Mouse (Mus musculus) forebrain, embryonic 11.5 days (tissue): Measurements from ENCODE around the gene Znhit3. TPM values are rescaled to one million over a fixed set of nuclear protein-coding genes. Genes with fewer than 3 reads are reported as not detected.

ENCODE experiments used
- ATAC-seq: fragments of 200-750 bp; cut with Nextera tagmentation; replicated peaks from 2 replicates; pipeline ENCODE4 v1.8.0; 2017; ENCODE audit warnings: moderate TSS enrichment; ENCODE audit not compliant: low FRiP score
- DNase-seq: peaks from one replicate; pipeline ENCODE4 v3.0.0-alpha.2; 2017; ENCODE audit warnings: low spot score
- H3K27ac ChIP-seq: fragments of 300-500 bp; sonication (generic); 2 replicates; pipeline ENCODE4 v1.5.1; 2014; ENCODE audit warnings: low read depth, low read length
- H3K27me3 ChIP-seq: fragments of 300-500 bp; sonication (generic); 2 replicates; pipeline ENCODE4 v1.6.1; 2014; ENCODE audit warnings: mild to moderate bottlenecking, low read length, mixed read lengths; ENCODE audit not compliant: control insufficient read depth, insufficient read depth
- H3K36me3 ChIP-seq: fragments of 300-500 bp; sonication (generic); 2 replicates; pipeline ENCODE4 v1.6.1; 2014; ENCODE audit warnings: mild to moderate bottlenecking, low read length, moderate library complexity, mixed read lengths; ENCODE audit not compliant: control insufficient read depth, insufficient read depth
- H3K4me1 ChIP-seq: fragments of 300-500 bp; sonication (generic); replicated peaks from 2 replicates; pipeline ENCODE4 v1.6.1; 2014; ENCODE audit warnings: low read length, mixed read lengths; ENCODE audit not compliant: control insufficient read depth, insufficient read depth
- H3K4me2 ChIP-seq: fragments of 300-500 bp; sonication (generic); 2 replicates; pipeline ENCODE4 v1.6.1; 2014; ENCODE audit warnings: low read depth, mild to moderate bottlenecking, low read length, moderate library complexity, mixed read lengths; ENCODE audit not compliant: severe bottlenecking
- H3K4me3 ChIP-seq: fragments of 300-500 bp; sonication (generic); 2 replicates; pipeline ENCODE4 v1.5.1; 2014; ENCODE audit warnings: low read depth, low read length
- H3K9ac ChIP-seq: fragments of 300-500 bp; sonication (generic); 2 replicates; pipeline ENCODE4 v1.6.1; 2014; ENCODE audit warnings: low read length
- H3K9me3 ChIP-seq: fragments of 300-500 bp; sonication (generic); 2 replicates; pipeline ENCODE4 v1.6.1; 2016; ENCODE audit warnings: low read length, mixed read lengths; ENCODE audit not compliant: control insufficient read depth
- WGBS: fragments of 180-500 bp; shearing (Covaris S2); extraction: QIAGEN DNeasy Blood & Tissue Kit; methylation state at CpG from one replicate; pipeline ENCODE4 v1.1.7; 2014; 5-methylcytosine and 5-hydroxymethylcytosine counted together
- polyA plus RNA-seq: library from polyadenylated mRNA; unstranded; fragments of >200 nt; fragmentation: Nextera tagmentation; extraction: Ambion mirVana; gene quantifications from 2 replicates; pipeline ENCODE4 v1.2.1, GENCODE M21; 2014

The Znhit3 gene
- polyA plus RNA-seq, 1 experiment from 2014 or later = 70.0 TPM

- H3K27ac ChIP-seq = no peak overlapping the region
- H3K27me3 ChIP-seq = no peaks in the 10 kb centered on the region
- WGBS = 7% methylated on average over 16 of the region's 16 CpGs
- no peaks in the 10 kb centered on the region; the same call in 1 of the 2 replicates for H3K36me3 ChIP-seq
- H3K4me3 ChIP-seq = 0 out of 2 replicates have a peak overlapping the region, but pooled peaks have one; percentile 6
- DNase-seq (peak; percentile 95), ATAC-seq (peak; percentile 81)
- H3K4me2 ChIP-seq = peak overlapping the region; percentile 33; the same call in 1 of the 2 replicates
- H3K9me3 ChIP-seq = no peaks in the 10 kb centered on the region
- H3K9ac ChIP-seq = no peak overlapping the region
- H3K4me1 ChIP-seq = peaks cover 2% of the 10 kb centered on the region; the same call in 1 of the 2 replicates
These were observed 2.3 kb upstream of the Znhit3 start for GRCm38 (mm10) chr11:84918425-84918824.

- Histone ChIP-seq H3K27ac (no peak overlapping the region), H3K4me3 (peak overlapping the region; percentile 92), H3K4me1 (peaks cover 2% of the 10 kb centered on the region; the same call in 1 of the 2 replicates), H3K9ac (peak overlapping the region; percentile 81; the same call in 1 of the 2 replicates), H3K36me3 (no peaks in the 10 kb centered on the region; the same call in 1 of the 2 replicates), H3K9me3 (no peaks in the 10 kb centered on the region), H3K4me2 (peak overlapping the region; percentile 69; the same call in 1 of the 2 replicates), H3K27me3 (no peaks in the 10 kb centered on the region)
- ATAC-seq (no peak), DNase-seq (no peak)
- WGBS = 61% methylated on average over 7 of the region's 7 CpGs
These were observed 636 bp upstream of the Znhit3 start for GRCm38 (mm10) chr11:84916703-84917300.

- H3K4me1 ChIP-seq = peaks cover 2% of the 10 kb centered on the region; the same call in 1 of the 2 replicates
- ATAC-seq = no peak
- no peak overlapping the region for H3K27ac ChIP-seq
- 85% methylated on average over 5 of the region's 5 CpGs for WGBS
- H3K9me3 ChIP-seq = no peaks in the 10 kb centered on the region
- DNase-seq = no peak
- H3K4me3 ChIP-seq = no peak overlapping the region
- H3K4me2 ChIP-seq = no peak overlapping the region
- peaks cover 5% of the 10 kb centered on the region for H3K36me3 ChIP-seq
- H3K27me3 ChIP-seq = no peaks in the 10 kb centered on the region
- no peak overlapping the region for H3K9ac ChIP-seq
These were observed 1.5 kb downstream of the Znhit3 start for GRCm38 (mm10) chr11:84914673-84915072.

GRCm38 (mm10) chr11:84910411-84910810, 5.8 kb downstream of the Znhit3 start:
- Histone ChIP-seq H3K36me3 (peaks cover 6% of the 10 kb centered on the region), H3K9me3 (no peaks in the 10 kb centered on the region), H3K27ac (no peak overlapping the region), H3K4me1 (no peaks in the 10 kb centered on the region; the same call in 1 of the 2 replicates), H3K4me3 (no peak overlapping the region), H3K4me2 (no peak overlapping the region), H3K27me3 (no peaks in the 10 kb centered on the region), H3K9ac (no peak overlapping the region)
- 90% methylated on average over 4 of the region's 4 CpGs for WGBS
- ATAC-seq (no peak), DNase-seq (no peak)

- no peak overlapping the region for H3K27ac ChIP-seq
- no peaks in the 10 kb centered on the region for H3K9me3 ChIP-seq
- DNase-seq (no peak), ATAC-seq (no peak)
- peaks cover 6% of the 10 kb centered on the region for H3K36me3 ChIP-seq
- no peaks in the 10 kb centered on the region for H3K27me3 ChIP-seq
- H3K4me1 ChIP-seq = no peaks in the 10 kb centered on the region
- no peak overlapping the region for H3K4me2 ChIP-seq
- H3K9ac ChIP-seq = no peak overlapping the region
- 93% methylated on average over 6 of the region's 6 CpGs for WGBS
- no peak overlapping the region for H3K4me3 ChIP-seq
These were observed 7.7 kb downstream of the Znhit3 start for GRCm38 (mm10) chr11:84908480-84908879.

DNA sequence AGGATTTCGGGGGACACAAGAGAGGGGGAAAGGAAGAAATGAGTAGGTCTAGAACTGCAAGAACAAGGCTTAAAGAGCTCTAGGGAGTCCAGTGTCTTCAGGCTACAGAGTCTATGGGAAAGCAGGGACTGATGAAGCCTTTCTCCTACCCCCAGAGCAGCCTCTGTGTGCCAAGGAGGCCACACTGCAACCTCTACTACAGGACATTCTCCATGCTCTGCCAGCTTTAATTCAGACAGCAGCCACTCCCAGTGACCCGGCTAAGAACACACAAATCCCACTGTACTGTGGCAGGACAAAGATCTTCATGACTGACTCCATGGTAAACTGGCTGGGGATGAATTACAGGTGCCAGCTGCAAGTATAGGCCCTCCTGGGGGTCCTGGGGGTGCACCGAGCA, 9.1 kb downstream of the Znhit3 start:
- no peak for DNase-seq
- H3K4me1 ChIP-seq = no peaks in the 10 kb centered on the region
- H3K9ac ChIP-seq = no peak overlapping the region
- H3K9me3 ChIP-seq = no peaks in the 10 kb centered on the region
- peaks cover 8% of the 10 kb centered on the region for H3K36me3 ChIP-seq
- no peak overlapping the region for H3K4me2 ChIP-seq
- WGBS = 79% methylated on average over 3 of the region's 3 CpGs
- no peak overlapping the region for H3K4me3 ChIP-seq
- H3K27me3 ChIP-seq = no peaks in the 10 kb centered on the region
- no peak for ATAC-seq
- H3K27ac ChIP-seq = no peak overlapping the region

GRCm38 (mm10) chr11:84904597-84905144, 11.5 kb downstream of the Znhit3 start:
- 92% methylated on average over 9 of the region's 9 CpGs for WGBS
- H3K36me3 ChIP-seq = peaks cover 15% of the 10 kb centered on the region
- no peaks in the 10 kb centered on the region for H3K9me3 ChIP-seq
- no peak overlapping the region for H3K4me2 ChIP-seq
- H3K27ac ChIP-seq = no peak overlapping the region
- H3K4me1 ChIP-seq = no peaks in the 10 kb centered on the region
- ATAC-seq (no peak), DNase-seq (no peak)
- no peak overlapping the region for H3K9ac ChIP-seq
- H3K27me3 ChIP-seq = no peaks in the 10 kb centered on the region
- H3K4me3 ChIP-seq = no peak overlapping the region

DNA sequence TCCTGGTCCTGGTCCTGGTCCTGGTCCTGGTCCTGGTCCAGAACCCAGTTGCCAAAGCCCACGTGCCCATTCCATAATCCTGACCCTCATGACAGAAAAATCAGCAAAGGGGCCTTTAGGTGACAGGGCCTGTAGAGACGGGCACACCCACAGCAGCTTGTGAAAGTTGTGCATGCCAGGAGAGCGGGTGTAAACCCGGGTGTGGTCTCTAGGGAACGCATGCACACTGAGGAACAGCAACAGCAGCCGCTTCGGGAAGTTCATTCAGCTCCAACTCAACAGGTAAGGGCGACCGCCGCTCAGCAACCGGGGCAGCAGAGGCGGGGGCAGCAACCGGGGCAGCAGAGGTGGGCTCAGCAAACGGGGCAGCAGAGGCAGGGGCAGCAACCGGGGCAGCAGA, 23.1 kb downstream of the Znhit3 start:
- no peaks in the 10 kb centered on the region for H3K4me1 ChIP-seq
- no peak overlapping the region for H3K27ac ChIP-seq
- H3K9ac ChIP-seq = no peak overlapping the region
- no peak for DNase-seq
- H3K9me3 ChIP-seq = no peaks in the 10 kb centered on the region
- no peaks in the 10 kb centered on the region for H3K27me3 ChIP-seq
- 91% methylated on average over 15 of the region's 15 CpGs for WGBS
- no peak for ATAC-seq
- no peak overlapping the region for H3K4me3 ChIP-seq
- H3K36me3 ChIP-seq = peaks cover 3% of the 10 kb centered on the region; the same call in 1 of the 2 replicates
- no peak overlapping the region for H3K4me2 ChIP-seq

DNA sequence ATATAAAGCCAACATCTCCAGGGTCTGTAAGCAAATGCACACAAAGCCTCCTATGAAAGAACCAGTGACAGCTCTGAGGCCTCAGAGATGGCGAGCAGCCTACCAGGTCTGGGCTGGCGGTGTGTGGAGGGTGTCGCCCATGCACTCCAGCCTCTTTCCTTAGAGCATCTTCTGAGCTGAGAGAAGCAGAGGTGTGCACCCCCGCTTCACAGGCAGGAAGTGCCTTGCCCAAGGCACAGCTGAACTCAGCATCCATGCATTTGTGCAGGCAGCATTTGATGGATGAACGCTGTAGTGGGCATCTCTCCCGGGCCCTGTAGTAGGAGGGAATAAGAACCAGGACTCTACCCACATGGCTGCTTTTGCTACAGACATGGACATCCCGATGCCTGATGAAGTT, 24.5 kb downstream of the Znhit3 start:
- Histone ChIP-seq H3K9me3 (no peaks in the 10 kb centered on the region), H3K36me3 (no peaks in the 10 kb centered on the region; the same call in 1 of the 2 replicates), H3K4me1 (no peaks in the 10 kb centered on the region), H3K27ac (no peak overlapping the region), H3K4me2 (no peak overlapping the region), H3K27me3 (no peaks in the 10 kb centered on the region), H3K4me3 (no peak overlapping the region), H3K9ac (no peak overlapping the region)
- WGBS = 92% methylated on average over 7 of the region's 7 CpGs
- DNase-seq = no peak
- no peak for ATAC-seq
